ENCODE assay signal across 7 mouse cellular contexts in genomic region chr2:138256851-138257471, GRCm38 (mm10). TPM values are rescaled to one million over a fixed set of nuclear protein-coding genes. Genes with fewer than 3 reads are reported as not detected.
A peak's percentile ranks its signal among the peaks of the same experiment; 100 is the strongest.
DNase-seq lines count a peak whose midpoint lies in the region; ATAC-seq and TF ChIP-seq lines count a peak whose summit lies in the region.

No protein-coding gene starts in this region.

- peak; percentile 77 for DNase-seq in 3134 (ENCODE audit: extremely low read depth, insufficient read length, low spot score)
- no peak for DNase-seq in liver, embryonic 13.5 days
- DNase-seq in left cerebral cortex, adult 18-20 months (ENCODE audit: low spot score in 2 of 2) = no peak

- peak overlapping the region; percentile 94 for H3K27ac ChIP-seq in embryonic facial prominence, embryonic 13.5 days
- H3K27ac ChIP-seq in hindbrain, embryonic 13.5 days = peak overlapping the region; percentile 96
- H3K27ac ChIP-seq in liver, embryonic 13.5 days = peak overlapping the region; percentile 39; the same call in 1 of the 2 replicates
- peak overlapping the region; percentile 95 for H3K27ac ChIP-seq in neural tube, embryonic 13.5 days (replicated peaks)

- peak; percentile 60 for ATAC-seq in embryonic facial prominence, embryonic 13.5 days (ENCODE audit: insufficient number of reproducible peaks, insufficient read depth, low FRiP score, low TSS enrichment, low read depth)
- peak; percentile 80 for ATAC-seq in hindbrain, embryonic 13.5 days (ENCODE audit: low FRiP score)
- peak; percentile 56 for ATAC-seq in liver, embryonic 13.5 days (ENCODE audit: low read depth)
- peak; percentile 85 for ATAC-seq in neural tube, embryonic 13.5 days (ENCODE audit: low read depth)

- H3K4me1 ChIP-seq in E14TG2a.4 (replicated peaks; ENCODE audit: low read depth, low read length) = peaks cover 37% of the 10 kb centered on the region
- peaks cover 21% of the 10 kb centered on the region for H3K4me1 ChIP-seq in embryonic facial prominence, embryonic 13.5 days
- peaks cover 34% of the 10 kb centered on the region for H3K4me1 ChIP-seq in hindbrain, embryonic 13.5 days (replicated peaks)
- peaks cover 9% of the 10 kb centered on the region; the same call in 1 of the 2 replicates for H3K4me1 ChIP-seq in liver, embryonic 13.5 days (replicated peaks)
- H3K4me1 ChIP-seq in neural tube, embryonic 13.5 days (replicated peaks) = peaks cover 34% of the 10 kb centered on the region

- no peak for TF ChIP-seq CTCF in E14TG2a.4 (conservative IDR thresholded peaks at IDR 0.05; ENCODE audit: low read length)

- H3K9ac ChIP-seq in embryonic facial prominence, embryonic 13.5 days = peak overlapping the region; percentile 93
- peak overlapping the region; percentile 91 for H3K9ac ChIP-seq in hindbrain, embryonic 13.5 days
- peak overlapping the region; percentile 72 for H3K9ac ChIP-seq in liver, embryonic 13.5 days
- H3K9ac ChIP-seq in neural tube, embryonic 13.5 days = peak overlapping the region; percentile 91

- WGBS in embryonic facial prominence, embryonic 13.5 days = under 1% methylated on average over 49 of the region's 51 CpGs
- WGBS in hindbrain, embryonic 13.5 days = under 1% methylated on average over 51 of the region's 51 CpGs
- 1% methylated on average over 49 of the region's 51 CpGs for WGBS in liver, embryonic 13.5 days (ENCODE audit: insufficient replicate concordance)
- under 1% methylated on average over 47 of the region's 51 CpGs for WGBS in neural tube, embryonic 13.5 days

- peak overlapping the region; percentile 73 for H3K4me2 ChIP-seq in embryonic facial prominence, embryonic 13.5 days
- H3K4me2 ChIP-seq in hindbrain, embryonic 13.5 days = peak overlapping the region; percentile 67
- H3K4me2 ChIP-seq in liver, embryonic 13.5 days = peak overlapping the region; percentile 74
- H3K4me2 ChIP-seq in neural tube, embryonic 13.5 days = peak overlapping the region; percentile 79

- no peaks in the 10 kb centered on the region for H3K36me3 ChIP-seq in E14TG2a.4 (ENCODE audit: insufficient read depth, low read length)
- no peaks in the 10 kb centered on the region for H3K36me3 ChIP-seq in embryonic facial prominence, embryonic 13.5 days
- H3K36me3 ChIP-seq in hindbrain, embryonic 13.5 days = no peaks in the 10 kb centered on the region
- no peaks in the 10 kb centered on the region for H3K36me3 ChIP-seq in liver, embryonic 13.5 days
- H3K36me3 ChIP-seq in neural tube, embryonic 13.5 days = no peaks in the 10 kb centered on the region

- H3K4me3 ChIP-seq in E14TG2a.4 (replicated peaks; ENCODE audit: low read length) = peak overlapping the region; percentile 89
- H3K4me3 ChIP-seq in embryonic facial prominence, embryonic 13.5 days = peak overlapping the region; percentile 91
- H3K4me3 ChIP-seq in hindbrain, embryonic 13.5 days = peak overlapping the region; percentile 87
- H3K4me3 ChIP-seq in liver, embryonic 13.5 days (replicated peaks) = peak overlapping the region; percentile 68
- peak overlapping the region; percentile 90 for H3K4me3 ChIP-seq in neural tube, embryonic 13.5 days

- H3K27me3 ChIP-seq in E14TG2a.4 (ENCODE audit: insufficient read depth, low read length) = no peaks in the 10 kb centered on the region
- H3K27me3 ChIP-seq in embryonic facial prominence, embryonic 13.5 days = no peaks in the 10 kb centered on the region
- H3K27me3 ChIP-seq in hindbrain, embryonic 13.5 days = no peaks in the 10 kb centered on the region
- H3K27me3 ChIP-seq in liver, embryonic 13.5 days = no peaks in the 10 kb centered on the region
- no peaks in the 10 kb centered on the region for H3K27me3 ChIP-seq in neural tube, embryonic 13.5 days

- peaks cover 7% of the 10 kb centered on the region; the same call in 1 of the 2 replicates for H3K9me3 ChIP-seq in E14TG2a.4 (ENCODE audit: low read length)
- no peaks in the 10 kb centered on the region for H3K9me3 ChIP-seq in embryonic facial prominence, embryonic 13.5 days
- no peaks in the 10 kb centered on the region for H3K9me3 ChIP-seq in hindbrain, embryonic 13.5 days
- no peaks in the 10 kb centered on the region for H3K9me3 ChIP-seq in liver, embryonic 13.5 days (replicated peaks)
- no peaks in the 10 kb centered on the region for H3K9me3 ChIP-seq in neural tube, embryonic 13.5 days

RNA-seq across cellular contexts. Expression of gene Btbd3, which starts 0.6 kb away (rescaled TPM):
- polyA plus RNA-seq in embryonic facial prominence, embryonic 13.5 days (2015; fragmentation: Nextera tagmentation; extraction: Ambion mirVana) = 25.8 and 30.2 TPM in 2 replicates
- polyA plus RNA-seq in hindbrain, embryonic 13.5 days (2015; fragmentation: Nextera tagmentation; extraction: Ambion mirVana) = 26.6 and 27.5 TPM in 2 replicates
- 1.7 and 2.2 TPM in 2 replicates for polyA plus RNA-seq in liver, embryonic 13.5 days (2015; fragmentation: Nextera tagmentation; extraction: Ambion mirVana)
- polyA plus RNA-seq in neural tube, embryonic 13.5 days (2015; fragmentation: Nextera tagmentation; extraction: Ambion mirVana) = 18.2 and 20.7 TPM in 2 replicates
- 100 to 1,000 TPM; 145 to 160 TPM for total RNA-seq in left cerebral cortex, adult 18-20 months (2021)

Comparison
In these comparisons a context has a peak if more than half of its experiments do, and no peak if none do; other contexts are left out.
1. H3K27ac ChIP-seq: peak in every context shown above with its lines; median percentile 96 in hindbrain, embryonic 13.5 days; 95 in neural tube, embryonic 13.5 days; 94 in embryonic facial prominence, embryonic 13.5 days; 39 in liver, embryonic 13.5 days.